Mouse (Mus musculus): ENCODE data around the gene Syk. TPM values are rescaled to one million over a fixed set of nuclear protein-coding genes. Genes with fewer than 3 reads are reported as not detected.

Gene Syk
- total and polyA plus RNA-seq, 2 experiments from 2014 or later: 0.91 to 3.1 TPM

GRCm38 (mm10) chr13:52584654-52585455 is 1.9 kb downstream of the Syk start:
- no peak for ATAC-seq (ENCODE audit: low FRiP score)
- Histone ChIP-seq H3K27me3 (ENCODE audit: insufficient read depth, low read length) (peaks cover 14% of the 10 kb centered on the region), H3K9me3 (ENCODE audit: low read length) (no peaks in the 10 kb centered on the region), H3K4me1 (ENCODE audit: insufficient read depth, low read length) (peaks cover 4% of the 10 kb centered on the region; the same call in 1 of the 2 replicates), H3K27ac (ENCODE audit: low read depth, low read length) (no peak overlapping the region), H3K4me2 (ENCODE audit: low read depth, low read length, poor library complexity, severe bottlenecking) (no peak overlapping the region), H3K9ac (replicated peaks; ENCODE audit: low read length, poor library complexity, severe bottlenecking) (no peak overlapping the region), H3K36me3 (ENCODE audit: insufficient read depth, low read length) (no peaks in the 10 kb centered on the region), H3K4me3 (ENCODE audit: low read depth, low read length) (no peak overlapping the region)
- TF ChIP-seq CTCF (IDR thresholded peaks at IDR 0.05): no peak
- no peak for DNase-seq (ENCODE audit: low spot score)
- 75% methylated on average over 17 of the region's 17 CpGs for WGBS

- no peak overlapping the region for H3K4me2 ChIP-seq (ENCODE audit: low read depth, low read length, poor library complexity, severe bottlenecking)
- no peak for TF ChIP-seq CTCF (IDR thresholded peaks at IDR 0.05)
- no peak overlapping the region for H3K4me3 ChIP-seq (ENCODE audit: low read depth, low read length)
- no peak for DNase-seq (ENCODE audit: low spot score)
- no peak for ATAC-seq (ENCODE audit: low FRiP score)
- no peaks in the 10 kb centered on the region for H3K36me3 ChIP-seq (ENCODE audit: insufficient read depth, low read length)
- no peak overlapping the region for H3K9ac ChIP-seq (replicated peaks; ENCODE audit: low read length, poor library complexity, severe bottlenecking)
- peaks cover 3% of the 10 kb centered on the region; the same call in 1 of the 2 replicates for H3K4me1 ChIP-seq (ENCODE audit: insufficient read depth, low read length)
- no peak overlapping the region for H3K27ac ChIP-seq (ENCODE audit: low read depth, low read length)
- H3K27me3 ChIP-seq (ENCODE audit: insufficient read depth, low read length): peaks cover 8% of the 10 kb centered on the region
- no peaks in the 10 kb centered on the region for H3K9me3 ChIP-seq (ENCODE audit: low read length)
- WGBS: 90% methylated on average over 4 of the region's 4 CpGs
These were observed 4.8 kb downstream of the Syk start for GRCm38 (mm10) chr13:52587761-52588160.

- no peak for TF ChIP-seq CTCF (IDR thresholded peaks at IDR 0.05)
- Histone ChIP-seq H3K27me3 (ENCODE audit: insufficient read depth, low read length) (peaks cover 4% of the 10 kb centered on the region; the same call in 1 of the 2 replicates), H3K9ac (replicated peaks; ENCODE audit: low read length, poor library complexity, severe bottlenecking) (no peak overlapping the region), H3K4me1 (ENCODE audit: insufficient read depth, low read length) (no peaks in the 10 kb centered on the region), H3K9me3 (ENCODE audit: low read length) (no peaks in the 10 kb centered on the region), H3K4me2 (ENCODE audit: low read depth, low read length, poor library complexity, severe bottlenecking) (no peak overlapping the region), H3K27ac (ENCODE audit: low read depth, low read length) (no peak overlapping the region), H3K36me3 (ENCODE audit: insufficient read depth, low read length) (no peaks in the 10 kb centered on the region), H3K4me3 (ENCODE audit: low read depth, low read length) (no peak overlapping the region)
- ATAC-seq (ENCODE audit: low FRiP score) (no peak), DNase-seq (ENCODE audit: low spot score) (no peak)
- 93% methylated on average over 4 of the region's 4 CpGs for WGBS
These were observed 6.1 kb downstream of the Syk start for GRCm38 (mm10) chr13:52589043-52589442.

GRCm38 (mm10) chr13:52591831-52592230 is 8.9 kb downstream of the Syk start:
- no peaks in the 10 kb centered on the region for H3K9me3 ChIP-seq (ENCODE audit: low read length)
- no peaks in the 10 kb centered on the region for H3K4me1 ChIP-seq (ENCODE audit: insufficient read depth, low read length)
- no peak overlapping the region for H3K27ac ChIP-seq (ENCODE audit: low read depth, low read length)
- no peak overlapping the region for H3K4me3 ChIP-seq (ENCODE audit: low read depth, low read length)
- ATAC-seq (ENCODE audit: low FRiP score): no peak
- no peaks in the 10 kb centered on the region for H3K36me3 ChIP-seq (ENCODE audit: insufficient read depth, low read length)
- WGBS: 96% methylated on average over 4 of the region's 4 CpGs
- DNase-seq (ENCODE audit: low spot score): no peak
- H3K27me3 ChIP-seq (ENCODE audit: insufficient read depth, low read length): no peaks in the 10 kb centered on the region
- no peak overlapping the region for H3K9ac ChIP-seq (replicated peaks; ENCODE audit: low read length, poor library complexity, severe bottlenecking)
- no peak for TF ChIP-seq CTCF (IDR thresholded peaks at IDR 0.05)
- no peak overlapping the region for H3K4me2 ChIP-seq (ENCODE audit: low read depth, low read length, poor library complexity, severe bottlenecking)

- no peaks in the 10 kb centered on the region for H3K4me1 ChIP-seq (ENCODE audit: insufficient read depth, low read length)
- TF ChIP-seq CTCF (IDR thresholded peaks at IDR 0.05): no peak
- no peak overlapping the region for H3K27ac ChIP-seq (ENCODE audit: low read depth, low read length)
- no peak overlapping the region for H3K9ac ChIP-seq (replicated peaks; ENCODE audit: low read length, poor library complexity, severe bottlenecking)
- DNase-seq (ENCODE audit: low spot score) (no peak), ATAC-seq (ENCODE audit: low FRiP score) (no peak)
- no peaks in the 10 kb centered on the region for H3K9me3 ChIP-seq (ENCODE audit: low read length)
- H3K36me3 ChIP-seq (ENCODE audit: insufficient read depth, low read length): no peaks in the 10 kb centered on the region
- H3K4me3 ChIP-seq (ENCODE audit: low read depth, low read length): no peak overlapping the region
- WGBS: 85% methylated on average over 5 of the region's 5 CpGs
- no peaks in the 10 kb centered on the region for H3K27me3 ChIP-seq (ENCODE audit: insufficient read depth, low read length)
- no peak overlapping the region for H3K4me2 ChIP-seq (ENCODE audit: low read depth, low read length, poor library complexity, severe bottlenecking)
These were observed 13.7 kb downstream of the Syk start for GRCm38 (mm10) chr13:52596692-52597091.

GRCm38 (mm10) chr13:52597092-52597678 is 14.2 kb downstream of the Syk start:
- Histone ChIP-seq H3K9ac (replicated peaks; ENCODE audit: low read length, poor library complexity, severe bottlenecking) (no peak overlapping the region), H3K36me3 (ENCODE audit: insufficient read depth, low read length) (no peaks in the 10 kb centered on the region), H3K4me2 (ENCODE audit: low read depth, low read length, poor library complexity, severe bottlenecking) (no peak overlapping the region), H3K4me1 (ENCODE audit: insufficient read depth, low read length) (no peaks in the 10 kb centered on the region), H3K27me3 (ENCODE audit: insufficient read depth, low read length) (no peaks in the 10 kb centered on the region), H3K27ac (ENCODE audit: low read depth, low read length) (no peak overlapping the region), H3K9me3 (ENCODE audit: low read length) (no peaks in the 10 kb centered on the region), H3K4me3 (ENCODE audit: low read depth, low read length) (no peak overlapping the region)
- WGBS: 82% methylated on average over 11 of the region's 11 CpGs
- no peak for TF ChIP-seq CTCF (IDR thresholded peaks at IDR 0.05)
- ATAC-seq (ENCODE audit: low FRiP score): no peak
- no peak for DNase-seq (ENCODE audit: low spot score)

Measured in midbrain, postnatal 0 days (tissue).